Mouse (Mus musculus): ENCODE results near the gene Barhl1. TPM values are rescaled to one million over a fixed set of nuclear protein-coding genes. Genes with fewer than 3 reads are reported as not detected.

Barhl1 gene
- total RNA-seq, 2 experiments from 2014 or later, result not detected

DNA sequence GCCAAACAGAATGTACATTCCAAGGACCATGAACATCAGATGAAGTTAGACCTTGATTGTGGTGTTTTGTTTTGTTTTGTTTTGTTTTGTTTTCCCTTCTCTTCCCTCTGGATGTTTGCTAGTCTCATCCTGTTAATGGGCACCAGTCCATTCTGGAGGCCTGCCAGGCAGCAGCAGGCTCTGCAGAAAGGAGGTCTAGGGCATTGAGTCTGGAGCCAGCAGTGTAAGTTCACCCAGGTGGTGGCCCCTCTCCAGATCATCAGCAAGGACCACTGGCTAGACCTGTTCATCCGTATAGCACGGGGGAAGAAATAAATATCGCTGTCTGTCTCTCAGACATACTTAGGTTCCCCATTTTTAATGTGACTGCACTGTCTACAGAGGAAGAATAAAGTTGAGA lies 35.2 kb downstream of the Barhl1 start:
- intact Hi-C loops (cut with DNase I), result no loop called here
- DNase-seq, result peak; percentile 10 to 17

- no peak for DNase-seq
- intact Hi-C loops (cut with DNase I), result no loop called here
Observed at GRCm38 (mm10) chr2:28875554-28875953, 40.9 kb downstream of the Barhl1 start.

- no peak for DNase-seq
- intact Hi-C loops (cut with DNase I), result no loop called here
Observed at GRCm38 (mm10) chr2:28867495-28867894, 49.0 kb downstream of the Barhl1 start.

DNA sequence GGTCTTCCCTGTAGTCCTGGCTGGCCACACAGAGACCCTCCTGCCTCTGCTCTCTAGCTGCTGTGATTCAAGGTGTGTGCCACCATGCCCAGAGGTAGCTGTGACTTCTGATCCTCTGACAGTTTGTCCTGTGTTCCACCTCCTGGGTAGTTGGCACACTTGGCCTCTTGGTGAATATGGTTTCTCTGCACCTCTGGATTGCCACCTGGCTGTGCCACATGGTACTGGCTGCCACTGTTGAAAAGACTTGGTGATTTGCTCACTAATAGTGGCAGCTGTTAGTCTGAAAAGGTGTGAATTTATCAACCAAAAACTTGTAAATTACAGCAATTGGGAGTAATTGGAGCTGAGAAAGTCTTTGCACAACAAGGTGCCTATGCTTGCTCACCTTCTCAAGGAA lies 52.6 kb downstream of the Barhl1 start:
- intact Hi-C loops (cut with DNase I), result no loop called here

DNA sequence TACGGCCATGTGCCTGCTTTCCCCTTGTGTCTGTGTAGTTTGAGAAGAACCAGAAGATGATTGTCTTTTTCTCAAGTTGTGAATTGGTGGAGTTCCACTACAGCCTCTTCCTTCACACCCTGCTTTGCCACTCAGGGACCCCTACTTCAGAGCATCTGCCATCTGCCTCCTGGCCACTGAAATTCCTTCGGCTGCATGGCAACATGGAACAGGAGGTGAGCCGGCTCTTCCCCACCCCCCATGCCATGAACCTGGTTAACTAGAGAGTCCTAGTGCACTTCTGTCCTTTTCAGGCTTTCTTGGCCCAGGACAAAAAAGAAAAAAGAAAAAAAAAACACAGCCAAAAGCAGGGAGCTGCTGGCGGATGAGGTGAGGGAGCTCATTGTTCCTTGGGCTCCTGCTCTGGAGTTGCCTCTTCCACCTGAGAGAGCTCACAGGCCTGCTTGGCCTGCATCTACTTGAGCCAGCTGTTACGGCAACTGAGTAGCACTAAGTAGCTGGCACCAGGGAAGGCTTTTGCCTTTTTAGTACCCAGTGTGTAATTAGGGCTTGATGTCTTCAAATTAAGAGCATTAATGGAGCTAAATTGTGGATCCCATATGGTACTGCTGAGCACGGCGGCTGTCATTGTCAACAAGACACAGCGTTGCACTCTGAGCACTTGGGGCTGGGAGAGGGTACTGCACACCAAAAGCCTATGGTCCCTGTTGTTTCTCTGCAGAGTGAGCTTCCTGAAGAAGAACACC lies 55.6 kb downstream of the Barhl1 start:
- intact Hi-C loops (cut with DNase I), result no loop called here
- DNase-seq, result no peak

More for the DNA sequence above, 52.6 kb downstream of the Barhl1 start:
- no peak for DNase-seq

GRCm38 (mm10) chr2:28859303-28859702 lies 57.2 kb downstream of the Barhl1 start:
- intact Hi-C loops (cut with DNase I), result loop anchor here (5.0 kb wide), 1 partner anchor 118 kb away; no protein-coding TSS in a partner anchor

More at GRCm38 (mm10) chr2:28859303-28859702, 57.2 kb downstream of the Barhl1 start:
- no peak for DNase-seq

Other genes starting within 250 kb of the Barhl1 start
- under 1 TPM in 1 of 2 experiments, not detected in 1; 0.53 TPM for gene Spaca9, start 216.9 kb downstream of the Barhl1 start, total RNA-seq (2021)
- gene Ak8, start 216.5 kb downstream of the Barhl1 start, total RNA-seq (2021), result under 1 TPM in 1 of 2 experiments, not detected in 1; 0.24 TPM
- 10 to 100 TPM; 20.3 to 21.8 TPM for gene Gtf3c4, start 76.3 kb downstream of the Barhl1 start, total RNA-seq (2021)
- 1 to 10 TPM; 3.4 to 3.8 TPM for gene Ddx31, start 76.3 kb downstream of the Barhl1 start, total RNA-seq (2021)
- under 1 TPM in 1 of 2 experiments, not detected in 1; 0.31 TPM for gene Cfap77, start 138.4 kb upstream of the Barhl1 start, total RNA-seq (2021)
- gene Ttf1, start 143.6 kb upstream of the Barhl1 start, total RNA-seq (2021), result 1 to 10 TPM; 6.2 to 6.6 TPM
- gene Setx, start 207.5 kb upstream of the Barhl1 start, total RNA-seq (2021), result 10 to 100 TPM; 36.9 to 41.9 TPM